Mouse (Mus musculus) heart, postnatal 0 days (tissue): ENCODE results near the gene Gtf2i.

Source experiments
- CTCF ChIP-seq: IDR thresholded peaks from 2 replicates; pipeline ENCODE4 v1.5.1; 2016; ENCODE audit warnings: antibody characterized with exemption, control low read depth, low read depth
- EP300 ChIP-seq: IDR thresholded peaks from 2 replicates; pipeline ENCODE4 v1.6.1; 2016; ENCODE audit warnings: antibody characterized with exemption, low read depth

- no peak for TF ChIP-seq CTCF
- no peak for TF ChIP-seq EP300
Measured at GRCm38 (mm10) chr5:134323311-134323710, 8.8 kb upstream of the Gtf2i start.
